Mouse (Mus musculus): ENCODE measurements around the gene Zmym2. TPM values are rescaled to one million over a fixed set of nuclear protein-coding genes. Genes with fewer than 3 reads are reported as not detected.
"Not testable (repeated sequence)": the region's sequence is repeated elsewhere in the genome, so short reads cannot be mapped to it uniquely, and the experiment has no call there.

The Zmym2 gene
- polyA plus RNA-seq (2014; fragmentation: Nextera tagmentation; extraction: Ambion mirVana), result 59.9 and 61.0 TPM in 2 replicates

- H3K9me3 ChIP-seq (ENCODE audit: control insufficient read depth, low read length); H3K27me3 ChIP-seq (ENCODE audit: control insufficient read depth, insufficient read depth, low read length); H3K4me1 ChIP-seq (ENCODE audit: control insufficient read depth, insufficient read depth, low read length); H3K36me3 ChIP-seq (ENCODE audit: control insufficient read depth, insufficient read depth, low read length): not testable (repeated sequence)
- peak within 1 kb of the TSS; percentile 78 for H3K4me3 ChIP-seq (ENCODE audit: low read depth, low read length)
- peak within 1 kb of the TSS; percentile 98 for H3K27ac ChIP-seq (ENCODE audit: low read depth, low read length)
- peak within 1 kb of the TSS; percentile 65 for H3K4me2 ChIP-seq (ENCODE audit: low read depth, low read length)
- peak; percentile 23 for ATAC-seq (ENCODE audit: low read depth)
- peak within 1 kb of the TSS; percentile 80 for H3K9ac ChIP-seq (replicated peaks; ENCODE audit: low read depth, low read length)
- 1% methylated on average over 32 of the region's 87 CpGs for WGBS
Measured at GRCm38 (mm10) chr14:56886594-56887513, at the start of gene Zmym2. Gene Zmym2 (plus strand): TSS chr14:56886653.

- no peaks in the 10 kb centered on the region for H3K9me3 ChIP-seq (ENCODE audit: control insufficient read depth, low read length)
- no peak overlapping the region for H3K4me2 ChIP-seq (ENCODE audit: low read depth, low read length)
- no peak overlapping the region for H3K4me3 ChIP-seq (ENCODE audit: low read depth, low read length)
- no peak overlapping the region for H3K9ac ChIP-seq (replicated peaks; ENCODE audit: low read depth, low read length)
- no peaks in the 10 kb centered on the region for H3K27me3 ChIP-seq (ENCODE audit: control insufficient read depth, insufficient read depth, low read length)
- H3K27ac ChIP-seq (ENCODE audit: low read depth, low read length), result no peak overlapping the region
- no peaks in the 10 kb centered on the region for H3K4me1 ChIP-seq (ENCODE audit: control insufficient read depth, insufficient read depth, low read length)
- no peak for ATAC-seq (ENCODE audit: low read depth)
- H3K36me3 ChIP-seq (ENCODE audit: control insufficient read depth, insufficient read depth, low read length), result no peaks in the 10 kb centered on the region
- WGBS, result 27% methylated on average over 4 of the region's 4 CpGs
Measured at GRCm38 (mm10) chr14:56844033-56844432, 42.4 kb upstream of the Zmym2 start.

- no peak overlapping the region for H3K9ac ChIP-seq (replicated peaks; ENCODE audit: low read depth, low read length)
- H3K36me3 ChIP-seq (ENCODE audit: control insufficient read depth, insufficient read depth, low read length), result no peaks in the 10 kb centered on the region
- no peaks in the 10 kb centered on the region for H3K4me1 ChIP-seq (ENCODE audit: control insufficient read depth, insufficient read depth, low read length)
- no peak overlapping the region for H3K4me3 ChIP-seq (ENCODE audit: low read depth, low read length)
- WGBS, result 6% methylated on average over 2 of the region's 2 CpGs
- no peaks in the 10 kb centered on the region for H3K27me3 ChIP-seq (ENCODE audit: control insufficient read depth, insufficient read depth, low read length)
- H3K4me2 ChIP-seq (ENCODE audit: low read depth, low read length), result no peak overlapping the region
- H3K9me3 ChIP-seq (ENCODE audit: control insufficient read depth, low read length), result no peaks in the 10 kb centered on the region
- no peak overlapping the region for H3K27ac ChIP-seq (ENCODE audit: low read depth, low read length)
- ATAC-seq (ENCODE audit: low read depth), result peak; percentile 65; the same call in 1 of the 2 replicates
Measured at GRCm38 (mm10) chr14:56844507-56844906, 41.9 kb upstream of the Zmym2 start.

GRCm38 (mm10) chr14:56848322-56848721 lies 38.1 kb upstream of the Zmym2 start:
- H3K4me2 ChIP-seq (ENCODE audit: low read depth, low read length), result no peak overlapping the region
- WGBS, result 59% methylated on average over 2 of the region's 2 CpGs
- H3K4me1 ChIP-seq (ENCODE audit: control insufficient read depth, insufficient read depth, low read length), result no peaks in the 10 kb centered on the region
- no peaks in the 10 kb centered on the region for H3K27me3 ChIP-seq (ENCODE audit: control insufficient read depth, insufficient read depth, low read length)
- ATAC-seq (ENCODE audit: low read depth), result no peak
- no peak overlapping the region for H3K9ac ChIP-seq (replicated peaks; ENCODE audit: low read depth, low read length)
- H3K9me3 ChIP-seq (ENCODE audit: control insufficient read depth, low read length), result no peaks in the 10 kb centered on the region
- H3K36me3 ChIP-seq (ENCODE audit: control insufficient read depth, insufficient read depth, low read length), result no peaks in the 10 kb centered on the region
- H3K27ac ChIP-seq (ENCODE audit: low read depth, low read length), result no peak overlapping the region
- no peak overlapping the region for H3K4me3 ChIP-seq (ENCODE audit: low read depth, low read length)

GRCm38 (mm10) chr14:56849681-56850080 lies 36.8 kb upstream of the Zmym2 start:
- no peak overlapping the region for H3K27ac ChIP-seq (ENCODE audit: low read depth, low read length)
- H3K9ac ChIP-seq (replicated peaks; ENCODE audit: low read depth, low read length), result no peak overlapping the region
- H3K27me3 ChIP-seq (ENCODE audit: control insufficient read depth, insufficient read depth, low read length), result no peaks in the 10 kb centered on the region
- no peak overlapping the region for H3K4me2 ChIP-seq (ENCODE audit: low read depth, low read length)
- no peaks in the 10 kb centered on the region; the same call in 1 of the 2 replicates for H3K9me3 ChIP-seq (ENCODE audit: control insufficient read depth, low read length)
- no peaks in the 10 kb centered on the region for H3K36me3 ChIP-seq (ENCODE audit: control insufficient read depth, insufficient read depth, low read length)
- no peaks in the 10 kb centered on the region for H3K4me1 ChIP-seq (ENCODE audit: control insufficient read depth, insufficient read depth, low read length)
- 79% methylated on average over 2 of the region's 2 CpGs for WGBS
- no peak for ATAC-seq (ENCODE audit: low read depth)
- no peak overlapping the region for H3K4me3 ChIP-seq (ENCODE audit: low read depth, low read length)

GRCm38 (mm10) chr14:56864041-56864440 lies 22.4 kb upstream of the Zmym2 start:
- Histone ChIP-seq H3K36me3 (ENCODE audit: control insufficient read depth, insufficient read depth, low read length) (no peaks in the 10 kb centered on the region), H3K27me3 (ENCODE audit: control insufficient read depth, insufficient read depth, low read length) (peaks cover 5% of the 10 kb centered on the region), H3K4me3 (ENCODE audit: low read depth, low read length) (no peak overlapping the region), H3K9ac (replicated peaks; ENCODE audit: low read depth, low read length) (no peak overlapping the region), H3K4me1 (ENCODE audit: control insufficient read depth, insufficient read depth, low read length) (no peaks in the 10 kb centered on the region), H3K9me3 (ENCODE audit: control insufficient read depth, low read length) (no peaks in the 10 kb centered on the region), H3K4me2 (ENCODE audit: low read depth, low read length) (no peak overlapping the region), H3K27ac (ENCODE audit: low read depth, low read length) (no peak overlapping the region)
- 76% methylated on average over 8 of the region's 8 CpGs for WGBS
- ATAC-seq (ENCODE audit: low read depth), result no peak

GRCm38 (mm10) chr14:56864641-56865040 lies 21.8 kb upstream of the Zmym2 start:
- Histone ChIP-seq H3K27me3 (ENCODE audit: control insufficient read depth, insufficient read depth, low read length) (peaks cover 5% of the 10 kb centered on the region), H3K4me1 (ENCODE audit: control insufficient read depth, insufficient read depth, low read length) (no peaks in the 10 kb centered on the region)

GRCm38 (mm10) chr14:56865112-56865511 lies 21.3 kb upstream of the Zmym2 start:
- not testable (repeated sequence) for H3K4me1 ChIP-seq (ENCODE audit: control insufficient read depth, insufficient read depth, low read length); H3K9ac ChIP-seq (replicated peaks; ENCODE audit: low read depth, low read length); H3K9me3 ChIP-seq (ENCODE audit: control insufficient read depth, low read length); ATAC-seq (ENCODE audit: low read depth); H3K36me3 ChIP-seq (ENCODE audit: control insufficient read depth, insufficient read depth, low read length); H3K27me3 ChIP-seq (ENCODE audit: control insufficient read depth, insufficient read depth, low read length); H3K27ac ChIP-seq (ENCODE audit: low read depth, low read length)
- H3K4me2 ChIP-seq (ENCODE audit: low read depth, low read length), result peak overlapping the region; percentile 40
- 4% methylated on average over 30 of the region's 30 CpGs for WGBS
- H3K4me3 ChIP-seq (ENCODE audit: low read depth, low read length), result peak overlapping the region; percentile 27

More at GRCm38 (mm10) chr14:56864641-56865040, 21.8 kb upstream of the Zmym2 start:
- Histone ChIP-seq H3K9ac (replicated peaks; ENCODE audit: low read depth, low read length) (no peak overlapping the region), H3K36me3 (ENCODE audit: control insufficient read depth, insufficient read depth, low read length) (no peaks in the 10 kb centered on the region), H3K9me3 (ENCODE audit: control insufficient read depth, low read length) (no peaks in the 10 kb centered on the region), H3K4me3 (ENCODE audit: low read depth, low read length) (peak overlapping the region; percentile 27), H3K4me2 (ENCODE audit: low read depth, low read length) (peak overlapping the region; percentile 40), H3K27ac (ENCODE audit: low read depth, low read length) (no peak overlapping the region)
- ATAC-seq (ENCODE audit: low read depth), result no peak
- WGBS, result 8% methylated on average over 13 of the region's 13 CpGs

- no peaks in the 10 kb centered on the region for H3K27me3 ChIP-seq (ENCODE audit: control insufficient read depth, insufficient read depth, low read length)
- H3K9ac ChIP-seq (replicated peaks; ENCODE audit: low read depth, low read length), result no peak overlapping the region
- ATAC-seq (ENCODE audit: low read depth), result no peak
- 90% methylated on average over 5 of the region's 5 CpGs for WGBS
- H3K4me2 ChIP-seq (ENCODE audit: low read depth, low read length), result no peak overlapping the region
- H3K36me3 ChIP-seq (ENCODE audit: control insufficient read depth, insufficient read depth, low read length), result no peaks in the 10 kb centered on the region
- no peaks in the 10 kb centered on the region for H3K4me1 ChIP-seq (ENCODE audit: control insufficient read depth, insufficient read depth, low read length)
- no peak overlapping the region for H3K27ac ChIP-seq (ENCODE audit: low read depth, low read length)
- no peaks in the 10 kb centered on the region for H3K9me3 ChIP-seq (ENCODE audit: control insufficient read depth, low read length)
- no peak overlapping the region for H3K4me3 ChIP-seq (ENCODE audit: low read depth, low read length)
Measured at GRCm38 (mm10) chr14:56873525-56873924, 12.9 kb upstream of the Zmym2 start.
